In the genomic region with DNA sequence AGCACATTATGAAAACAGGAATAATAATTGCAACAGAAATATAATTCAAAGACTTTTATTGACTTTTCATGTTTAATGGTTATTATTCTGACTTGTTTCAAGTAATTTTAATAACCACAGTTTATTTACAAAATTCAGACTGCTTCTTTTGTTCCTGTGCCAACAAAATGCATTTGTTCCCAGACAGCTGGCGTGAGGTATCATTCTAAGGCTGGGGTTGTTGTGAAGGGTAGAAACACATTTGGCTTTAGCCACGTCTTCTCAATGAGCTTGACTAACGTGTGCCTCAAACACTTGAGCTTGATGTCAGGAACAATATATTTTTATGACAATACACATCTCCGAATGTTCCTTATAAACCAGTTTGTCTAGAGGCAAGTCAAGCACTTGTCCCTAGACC, we compare ENCODE assay signal across 25 mouse cellular contexts.
DNase-seq lines count a peak whose midpoint lies in the region; ATAC-seq and TF ChIP-seq lines count a peak whose summit lies in the region.
"Had no signal": no experiment of that assay in that cellular context is flagged by ENCODE, and none has a peak within 500 bp of the region (broad histone marks: within the 10 kb centered on the region; RNA-seq: fewer than 3 reads in every experiment).

No protein-coding gene starts in this region.

- H3K36me3 ChIP-seq in heart, embryonic 10.5 days: peaks cover 3% of the 10 kb centered on the region; the same call in 1 of the 2 replicates
- no peaks in the 10 kb centered on the region for H3K36me3 ChIP-seq in kidney, postnatal 0 days (ENCODE audit: insufficient read depth, low read length)
- 0 out of 2 replicates have a peak, but pooled peaks cover 3% of the 10 kb centered on the region for H3K36me3 ChIP-seq in kidney, embryonic 15.5 days
- H3K36me3 ChIP-seq in lung, postnatal 0 days (ENCODE audit: insufficient read depth, low read length): no peaks in the 10 kb centered on the region
- H3K36me3 ChIP-seq in limb, embryonic 15.5 days: peaks cover 3% of the 10 kb centered on the region; the same call in 1 of the 2 replicates
- H3K36me3 ChIP-seq: embryonic facial prominence, embryonic 15.5 days; forebrain, embryonic 15.5 days; stomach, embryonic 15.5 days had no signal

- H3K4me3 ChIP-seq in heart, embryonic 10.5 days: no peak overlapping the region
- no peak overlapping the region for H3K4me3 ChIP-seq in kidney, postnatal 0 days (replicated peaks; ENCODE audit: low read depth, low read length)
- H3K4me3 ChIP-seq in kidney, embryonic 15.5 days (replicated peaks): no peak overlapping the region
- H3K4me3 ChIP-seq in lung, postnatal 0 days (ENCODE audit: low read depth, low read length): no peak overlapping the region
- no peak overlapping the region for H3K4me3 ChIP-seq in limb, embryonic 15.5 days
- H3K4me3 ChIP-seq: embryonic facial prominence, embryonic 15.5 days; forebrain, embryonic 15.5 days; gastrocnemius, adult 2 months; hindbrain, embryonic 13.5 days; midbrain, embryonic 13.5 days; stomach, embryonic 15.5 days had no signal

- no peak for ATAC-seq in kidney, postnatal 0 days (replicated peaks; ENCODE audit: low FRiP score, low read depth)
- no peak for ATAC-seq in kidney, embryonic 15.5 days (replicated peaks; ENCODE audit: low FRiP score)
- no peak for ATAC-seq in lung, postnatal 0 days
- ATAC-seq in limb, embryonic 15.5 days (ENCODE audit: insufficient number of reproducible peaks, low FRiP score, low TSS enrichment, low read depth): no peak
- ATAC-seq: CD4-positive, CD25-positive, alpha-beta regulatory T cell, adult 4 months; forebrain, embryonic 15.5 days; intestine, embryonic 16.5 days; midbrain, embryonic 13.5 days had no signal

- intact Hi-C loops in heart, postnatal 25 days (cut with DNase I): no loop called here

- 83% methylated on average over 4 of the region's 4 CpGs for WGBS in heart, embryonic 10.5 days
- 67% methylated on average over 4 of the region's 4 CpGs for WGBS in kidney, postnatal 0 days
- 72% methylated on average over 4 of the region's 4 CpGs for WGBS in kidney, embryonic 15.5 days
- WGBS in lung, postnatal 0 days: 31% methylated on average over 4 of the region's 4 CpGs
- WGBS in limb, embryonic 15.5 days: 32% methylated on average over 4 of the region's 4 CpGs

- peaks cover 17% of the 10 kb centered on the region for H3K4me1 ChIP-seq in heart, embryonic 10.5 days
- H3K4me1 ChIP-seq in kidney, postnatal 0 days (replicated peaks; ENCODE audit: insufficient read depth, low read length): no peaks in the 10 kb centered on the region
- H3K4me1 ChIP-seq in kidney, embryonic 15.5 days: no peaks in the 10 kb centered on the region
- no peaks in the 10 kb centered on the region for H3K4me1 ChIP-seq in lung, postnatal 0 days (ENCODE audit: insufficient read depth, low read depth, low read length)
- H3K4me1 ChIP-seq in limb, embryonic 15.5 days: peaks cover 7% of the 10 kb centered on the region; the same call in 1 of the 2 replicates
- H3K4me1 ChIP-seq: embryonic facial prominence, embryonic 15.5 days; forebrain, embryonic 15.5 days; stomach, embryonic 15.5 days had no signal

- no peaks in the 10 kb centered on the region for H3K9me3 ChIP-seq in heart, embryonic 10.5 days
- no peaks in the 10 kb centered on the region for H3K9me3 ChIP-seq in kidney, postnatal 0 days (replicated peaks; ENCODE audit: low read length)
- no peaks in the 10 kb centered on the region for H3K9me3 ChIP-seq in kidney, embryonic 15.5 days (replicated peaks)
- no peaks in the 10 kb centered on the region for H3K9me3 ChIP-seq in lung, postnatal 0 days (ENCODE audit: low read length)
- no peaks in the 10 kb centered on the region for H3K9me3 ChIP-seq in limb, embryonic 15.5 days
- H3K9me3 ChIP-seq: embryonic facial prominence, embryonic 15.5 days; forebrain, embryonic 15.5 days; hindbrain, embryonic 13.5 days; stomach, embryonic 15.5 days had no signal

- TF ChIP-seq CTCF in kidney, postnatal 0 days (IDR thresholded peaks at IDR 0.05; ENCODE audit: low read depth): no peak
- no peak for TF ChIP-seq CTCF in lung, postnatal 0 days (IDR thresholded peaks at IDR 0.05)

- no peak overlapping the region for H3K4me2 ChIP-seq in kidney, postnatal 0 days (ENCODE audit: low read length)
- H3K4me2 ChIP-seq in kidney, embryonic 15.5 days: no peak overlapping the region
- no peak overlapping the region for H3K4me2 ChIP-seq in lung, postnatal 0 days (replicated peaks; ENCODE audit: low read depth, low read length)
- no peak overlapping the region for H3K4me2 ChIP-seq in limb, embryonic 15.5 days
- H3K4me2 ChIP-seq: embryonic facial prominence, embryonic 15.5 days; forebrain, embryonic 15.5 days; hindbrain, embryonic 13.5 days; midbrain, embryonic 13.5 days; stomach, embryonic 15.5 days had no signal

- peak overlapping the region; percentile 56; the same call in 1 of the 2 replicates for H3K27ac ChIP-seq in heart, embryonic 10.5 days
- H3K27ac ChIP-seq in kidney, postnatal 0 days: no peak overlapping the region
- H3K27ac ChIP-seq in kidney, embryonic 15.5 days: no peak overlapping the region
- H3K27ac ChIP-seq in lung, postnatal 0 days (ENCODE audit: low read length): no peak overlapping the region
- H3K27ac ChIP-seq in limb, embryonic 15.5 days: 0 out of 2 replicates have a peak overlapping the region, but pooled peaks have one; percentile 18
- H3K27ac ChIP-seq: embryonic facial prominence, embryonic 15.5 days; forebrain, embryonic 15.5 days; gastrocnemius, adult 2 months; hindbrain, embryonic 13.5 days; liver, embryonic 14.5 days; midbrain, embryonic 13.5 days; stomach, embryonic 15.5 days had no signal

- no peak for DNase-seq in heart, embryonic 10.5 days (ENCODE audit: low spot score)
- DNase-seq in heart, postnatal 25 days (ENCODE audit: low spot score): no peak
- DNase-seq in kidney, postnatal 0 days (ENCODE audit: low spot score): peak; percentile 41
- DNase-seq in lung, postnatal 0 days (ENCODE audit: low spot score): peak; percentile 9
- DNase-seq in lung, adult 18-20 months: no peak
- no peak for DNase-seq in cerebellum, postnatal 10 days
- DNase-seq: adrenal gland, postnatal 14 days; cerebellum, adult 11 months; cerebellum, adult 9-10 months; gastrocnemius, adult 2 months; heart, postnatal 14 days; kidney, adult 8-10 months; layer of hippocampus, adult 9-11 months; liver; right cerebral cortex, postnatal 25 days had no signal

- H3K9ac ChIP-seq in kidney, postnatal 0 days (ENCODE audit: low read depth, low read length): no peak overlapping the region
- H3K9ac ChIP-seq in kidney, embryonic 15.5 days: no peak overlapping the region
- H3K9ac ChIP-seq in lung, postnatal 0 days (replicated peaks; ENCODE audit: low read depth): no peak overlapping the region
- no peak overlapping the region for H3K9ac ChIP-seq in limb, embryonic 15.5 days
- H3K9ac ChIP-seq: embryonic facial prominence, embryonic 15.5 days; forebrain, embryonic 15.5 days; hindbrain, embryonic 13.5 days; liver, embryonic 14.5 days; midbrain, embryonic 13.5 days; stomach, embryonic 15.5 days had no signal

- TF ChIP-seq EP300 in lung, postnatal 0 days (IDR thresholded peaks at IDR 0.05): no peak

- no peaks in the 10 kb centered on the region for H3K27me3 ChIP-seq in heart, embryonic 10.5 days (ENCODE audit: insufficient read depth, poor library complexity, severe bottlenecking)
- H3K27me3 ChIP-seq in kidney, postnatal 0 days (ENCODE audit: insufficient read depth, low read length): no peaks in the 10 kb centered on the region
- no peaks in the 10 kb centered on the region for H3K27me3 ChIP-seq in kidney, embryonic 15.5 days
- no peaks in the 10 kb centered on the region for H3K27me3 ChIP-seq in lung, postnatal 0 days (replicated peaks; ENCODE audit: insufficient read depth, low read length)
- H3K27me3 ChIP-seq in limb, embryonic 15.5 days: no peaks in the 10 kb centered on the region
- H3K27me3 ChIP-seq: embryonic facial prominence, embryonic 15.5 days; forebrain, embryonic 15.5 days; hindbrain, embryonic 13.5 days; midbrain, embryonic 13.5 days; stomach, embryonic 15.5 days had no signal

Comparison
In these comparisons a context has a peak if more than half of its experiments do, and no peak if none do; other contexts are left out.
1. DNase-seq: peak in kidney, postnatal 0 days (single experiment) and lung, postnatal 0 days (single experiment); none in heart, embryonic 10.5 days (single experiment), heart, postnatal 25 days (single experiment), lung, adult 18-20 months (0 of 2) and cerebellum, postnatal 10 days (0 of 2).
2. H3K27ac ChIP-seq: peak in heart, embryonic 10.5 days (single experiment) and limb, embryonic 15.5 days (single experiment); none in kidney, postnatal 0 days (single experiment), kidney, embryonic 15.5 days (single experiment) and lung, postnatal 0 days (single experiment).